Mouse (Mus musculus) hindlimb bud, embryonic 11.5 days (tissue): ENCODE measurements around the gene Pih1d1.

Experiments used
- DNase-seq: peaks from one replicate; pipeline ENCODE4 v3.0.0-alpha.2; 2012; ENCODE audit warnings: low read depth, low spot score; ENCODE audit errors: extremely low spot score

The Pih1d1 gene

GRCm38 (mm10) chr7:45126147-45126843 is 27.8 kb upstream of the Pih1d1 start:
- DNase-seq, result no peak

DNA sequence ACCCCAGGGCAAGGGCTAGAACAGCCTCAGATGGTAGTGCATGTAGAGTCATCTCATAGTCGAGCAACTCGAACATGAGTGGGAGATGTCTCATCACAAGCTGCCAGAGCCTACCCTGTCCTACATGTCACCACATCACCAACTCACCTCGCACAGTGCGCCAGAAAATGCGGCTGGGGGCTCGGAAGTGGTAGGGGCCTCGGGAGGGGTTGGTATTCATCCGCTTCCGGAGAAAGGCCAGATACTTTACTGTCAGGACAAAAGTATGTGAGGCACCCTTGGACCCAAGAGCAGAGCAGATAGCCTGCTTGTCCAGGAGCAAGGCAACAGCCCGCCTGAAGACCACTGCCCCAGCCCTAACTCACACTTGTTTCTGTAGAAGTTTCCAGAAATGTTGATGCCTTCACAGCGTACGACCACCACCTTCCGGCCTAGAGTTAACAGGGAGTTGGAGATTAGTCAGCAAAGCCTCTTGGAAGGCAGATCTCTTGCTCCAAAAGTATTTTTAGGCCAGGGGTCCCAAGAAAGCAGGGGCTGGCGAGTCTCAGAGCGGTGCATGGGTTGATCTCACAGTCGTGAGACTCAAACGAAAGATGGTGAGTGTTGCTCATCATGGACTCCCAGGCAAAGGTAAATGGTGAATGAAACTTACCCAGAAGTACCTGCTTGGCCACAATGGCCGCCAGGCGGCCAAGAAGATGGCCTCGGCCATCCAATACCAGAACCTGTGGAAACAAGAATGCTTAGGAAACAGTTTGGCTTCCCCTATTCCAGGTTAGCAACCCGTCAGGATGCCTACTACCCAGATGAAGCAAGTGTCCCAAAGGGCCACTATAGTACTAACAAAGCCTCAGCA is 27.0 kb upstream of the Pih1d1 start:
- DNase-seq, result no peak

DNA sequence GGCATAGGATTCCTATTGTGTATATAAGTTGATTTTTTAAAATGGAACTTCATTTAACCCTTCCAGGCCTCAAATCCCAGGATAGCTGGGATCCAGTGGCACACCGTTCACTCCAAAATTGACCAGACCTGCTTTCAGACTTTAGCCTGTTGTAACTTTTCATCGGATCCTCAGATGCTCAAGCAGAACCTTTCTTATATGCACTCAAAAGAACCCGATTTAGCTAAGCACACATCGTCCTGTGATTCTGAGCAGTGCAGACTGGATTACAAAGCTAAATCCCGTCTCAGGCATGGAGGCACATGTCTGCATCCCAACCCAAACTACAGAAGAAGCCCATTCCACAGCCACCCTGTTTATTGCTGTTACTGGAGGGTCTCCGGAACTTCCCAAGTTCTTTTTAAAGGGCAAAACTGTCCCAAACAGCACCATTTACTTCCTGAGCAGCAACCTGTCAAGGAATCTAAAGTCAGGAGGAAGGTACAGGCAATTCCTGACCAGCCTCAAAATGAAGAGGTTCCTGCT is 26.3 kb upstream of the Pih1d1 start:
- DNase-seq, result no peak

DNA sequence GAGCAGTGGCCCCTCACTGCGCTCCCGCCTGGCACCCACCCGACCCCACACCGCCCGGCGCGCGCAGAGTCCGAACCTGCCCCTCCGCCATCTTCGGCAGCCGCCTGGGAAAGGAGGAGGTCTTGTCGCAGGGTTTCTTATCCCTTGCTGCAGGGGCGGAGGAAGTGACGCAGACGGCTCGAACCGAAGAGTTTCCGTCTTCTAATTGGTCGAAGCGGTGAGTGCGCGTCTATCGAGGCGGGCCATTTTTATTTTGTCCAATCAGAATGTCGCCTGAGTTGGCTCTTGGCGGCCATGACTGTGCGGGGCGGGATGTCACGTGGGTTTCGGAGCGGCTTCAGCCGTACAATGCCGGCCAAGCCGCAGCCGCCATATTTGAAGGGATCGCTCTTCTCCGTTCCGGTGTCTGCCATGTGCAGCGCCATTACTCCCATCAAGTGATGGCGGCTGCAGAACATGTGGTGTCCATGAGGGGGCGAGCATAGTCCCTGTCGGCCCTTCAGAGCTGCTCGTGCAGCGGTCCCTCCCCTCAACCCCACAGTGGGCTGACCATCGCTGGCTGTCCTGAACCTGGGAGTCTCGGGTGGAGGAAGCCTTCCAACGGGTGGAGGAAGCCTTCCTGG is 25.4 kb upstream of the Pih1d1 start, which contains the start of gene Rpl13a:
TSS of gene Rpl13a (minus strand) at position 138 of the 623 bp plus-strand sequence.
- peak; percentile 98 for DNase-seq

DNA sequence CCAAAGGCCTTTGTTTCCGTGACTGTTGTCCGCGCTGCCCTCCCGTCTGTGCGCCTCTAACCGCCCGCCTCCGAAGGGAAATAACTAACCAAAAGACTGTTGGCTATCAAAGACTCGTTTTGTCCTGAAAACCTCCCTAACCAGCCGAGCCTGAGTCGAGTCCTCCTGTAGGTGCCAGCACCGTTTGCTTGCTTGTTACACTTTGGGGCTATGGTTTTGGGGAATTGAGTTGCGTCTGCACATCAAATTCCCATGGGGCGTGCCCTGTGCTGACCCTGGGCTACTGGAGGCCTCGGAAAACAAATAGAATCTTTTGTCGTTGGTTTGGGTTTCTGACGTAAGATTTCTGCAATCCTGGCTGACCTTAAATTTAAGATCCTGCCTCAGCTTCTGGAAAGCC is 24.8 kb upstream of the Pih1d1 start:
- no peak for DNase-seq

DNA sequence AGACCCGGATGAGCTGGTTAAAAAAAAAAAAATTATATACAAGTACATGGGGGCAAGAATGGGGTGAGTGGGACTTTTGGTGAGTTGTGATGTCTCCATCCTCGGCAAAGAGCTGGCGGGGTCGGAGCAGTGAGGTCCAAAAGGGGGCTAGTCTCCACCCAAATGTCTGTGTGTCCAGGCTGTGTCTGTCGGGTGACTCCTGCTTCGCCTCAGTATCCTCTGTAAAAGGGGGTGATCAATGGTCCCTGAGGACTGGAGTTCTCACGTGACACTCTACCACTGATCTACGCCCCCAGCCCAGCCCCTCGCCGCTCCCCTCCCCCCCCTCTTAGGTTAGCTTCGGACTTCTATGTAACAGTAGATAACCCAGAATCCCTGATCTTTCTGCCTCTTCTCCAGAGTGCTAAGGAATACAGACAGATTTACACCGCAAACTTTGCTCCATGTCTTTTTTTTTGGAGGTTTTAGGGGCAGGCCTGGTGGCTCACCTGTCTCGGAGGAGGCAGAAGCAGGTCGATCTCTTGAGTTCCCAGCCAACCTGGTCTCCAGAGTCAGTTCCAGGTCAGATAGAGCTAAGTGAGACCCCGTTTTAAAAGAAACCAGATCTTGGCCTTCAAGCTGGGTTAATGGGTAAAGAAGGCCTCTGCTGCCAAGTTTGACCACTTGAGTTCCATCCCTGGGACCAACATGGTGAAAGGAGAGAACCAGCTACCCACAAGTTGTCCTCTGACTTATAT is 24.2 kb upstream of the Pih1d1 start:
- no peak for DNase-seq

DNA sequence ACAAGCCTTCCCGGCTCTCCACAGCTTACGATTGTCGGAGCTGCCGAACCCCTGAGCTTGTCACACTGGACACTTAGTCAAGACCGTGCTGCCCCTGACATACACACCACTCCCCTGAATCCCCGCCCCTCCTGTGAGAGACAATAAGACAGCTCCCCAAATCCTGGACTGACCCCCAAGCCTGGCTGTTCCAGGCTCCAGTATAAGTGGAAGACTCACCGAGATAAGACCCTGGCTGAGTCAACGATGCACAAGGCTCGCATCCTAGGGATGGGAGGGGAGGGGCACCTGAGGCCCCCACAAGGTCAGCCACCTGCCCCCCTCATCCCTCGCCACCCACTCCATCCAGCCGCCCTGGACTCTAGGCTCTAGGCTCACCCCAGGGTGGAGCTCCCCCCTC is 22.3 kb upstream of the Pih1d1 start:
- no peak for DNase-seq

GRCm38 (mm10) chr7:45133446-45134159 is 20.5 kb upstream of the Pih1d1 start:
- no peak for DNase-seq

DNA sequence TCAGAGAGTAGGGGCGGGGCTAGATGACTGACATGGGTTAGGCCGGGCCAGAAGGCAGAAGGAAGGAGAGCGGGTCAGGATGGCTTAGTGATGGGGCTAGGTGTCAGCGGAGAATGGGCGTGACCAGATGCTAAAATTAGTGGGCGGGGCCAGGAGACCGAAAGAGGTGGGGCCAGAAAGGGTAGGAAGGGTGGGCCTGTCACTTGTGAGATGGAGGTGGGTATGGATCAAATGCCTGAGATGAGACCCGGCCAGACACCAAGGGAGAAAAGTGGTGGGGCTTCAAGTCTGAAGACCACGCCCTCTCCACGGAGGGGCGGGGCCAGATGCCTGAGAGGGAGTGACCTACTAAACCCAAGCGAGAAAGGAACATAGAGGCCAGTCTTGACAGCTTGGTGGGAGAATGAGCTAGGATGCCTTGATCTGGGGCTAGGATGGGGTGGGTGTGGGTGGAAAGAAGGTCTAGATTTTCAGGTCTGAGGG is 19.5 kb upstream of the Pih1d1 start:
- no peak for DNase-seq

GRCm38 (mm10) chr7:45135370-45135769 is 18.7 kb upstream of the Pih1d1 start:
- no peak for DNase-seq

DNA sequence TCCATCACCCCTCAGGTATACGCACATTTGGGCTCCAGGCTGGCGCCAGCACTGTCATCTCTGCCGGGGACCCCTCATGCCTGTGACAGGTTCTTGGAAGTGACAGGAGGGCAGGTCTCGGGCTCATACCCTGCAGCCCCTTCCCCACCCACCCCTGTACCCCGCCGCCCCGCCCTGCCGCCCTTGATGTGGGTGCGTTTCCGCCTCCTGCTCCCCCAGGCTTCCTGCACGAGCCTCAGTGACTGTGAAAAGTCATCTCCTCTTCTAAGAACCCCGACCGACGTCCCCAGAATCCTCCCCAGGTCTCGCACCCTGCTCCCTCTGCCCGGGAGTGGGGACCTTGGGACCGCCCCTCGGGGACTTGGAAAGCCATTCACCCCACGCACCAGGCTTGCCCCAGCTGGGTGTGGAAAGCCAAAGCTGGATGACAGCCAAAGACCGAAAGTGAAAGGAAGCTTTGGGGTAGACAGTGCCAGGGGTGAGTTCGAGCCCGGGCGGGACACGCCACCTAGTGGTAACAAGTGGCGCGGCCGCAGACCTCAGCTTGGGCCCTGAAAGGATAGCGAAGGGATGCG is 18.0 kb upstream of the Pih1d1 start, which contains the start of the genes Gm45713 and Flt3l:
TSS of gene Gm45713 (minus strand) at position 239 of the 575 bp plus-strand sequence.
TSS of gene Flt3l (minus strand) at position 440 of the 575 bp plus-strand sequence.
- no peak for DNase-seq

DNA sequence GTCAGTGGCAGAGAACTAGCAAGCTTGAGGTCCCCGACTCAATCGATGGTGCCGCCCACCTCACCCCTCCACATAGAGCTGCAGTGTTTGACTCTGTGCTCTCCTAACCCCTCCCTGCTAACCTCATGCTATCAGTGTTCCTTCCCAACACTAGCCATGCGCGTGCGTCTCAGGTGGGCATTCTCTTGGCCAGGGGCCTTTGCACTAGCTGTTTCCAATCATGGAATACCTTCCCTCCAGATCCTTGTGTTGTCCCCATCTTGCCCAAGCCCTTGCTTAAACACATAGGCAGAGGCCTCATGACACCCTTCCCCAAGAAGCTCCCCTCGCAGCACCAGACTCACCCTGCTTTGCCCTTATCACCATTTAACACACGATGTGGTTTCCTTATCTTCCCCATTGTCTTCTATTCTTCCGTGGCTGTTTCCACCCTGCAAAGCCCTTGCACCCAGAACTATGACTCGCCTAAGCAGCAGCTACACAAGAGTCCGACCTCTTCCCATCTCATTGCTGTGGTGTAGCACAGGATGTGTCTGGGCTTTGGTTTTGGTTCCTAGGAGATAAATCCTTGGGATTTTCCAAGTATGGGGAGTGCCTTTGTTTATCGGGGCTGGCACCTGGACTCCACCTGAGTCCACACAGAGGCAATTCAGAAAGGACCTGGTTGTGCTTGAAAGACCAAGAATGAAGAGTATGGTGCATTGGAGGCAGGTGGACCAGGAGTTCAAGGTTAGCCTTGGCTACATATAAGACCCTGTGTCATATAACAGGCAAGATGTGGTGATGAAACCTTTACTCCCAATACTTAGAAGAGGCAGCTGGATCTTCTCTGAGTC is 16.7 kb upstream of the Pih1d1 start:
- no peak for DNase-seq

GRCm38 (mm10) chr7:45138403-45138802 is 15.7 kb upstream of the Pih1d1 start:
- DNase-seq, result no peak

- no peak for DNase-seq
Measured at GRCm38 (mm10) chr7:45139904-45140723, 14.0 kb upstream of the Pih1d1 start.

DNA sequence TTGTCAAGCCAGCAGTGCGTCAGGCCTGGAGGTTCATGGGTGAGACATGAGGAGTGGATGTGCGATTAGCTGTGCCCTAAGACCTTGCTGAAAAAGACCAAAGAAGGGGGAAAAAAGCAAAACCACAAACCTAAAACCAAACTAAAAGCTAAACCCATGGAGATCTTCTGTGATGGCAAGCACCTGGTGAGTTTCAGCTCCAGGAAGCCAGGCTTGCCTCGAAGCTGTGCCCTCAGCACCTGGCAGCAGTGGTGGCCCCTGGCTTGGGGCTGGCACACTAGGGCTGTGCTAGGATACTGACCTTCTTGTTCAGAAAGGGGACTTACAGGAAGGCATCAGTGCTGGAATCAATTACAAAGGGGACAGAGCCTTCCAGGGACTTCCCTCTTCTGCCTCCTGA is 12.8 kb upstream of the Pih1d1 start:
- no peak for DNase-seq

- DNase-seq, result no peak
Measured at GRCm38 (mm10) chr7:45141914-45142313, 12.2 kb upstream of the Pih1d1 start.

DNA sequence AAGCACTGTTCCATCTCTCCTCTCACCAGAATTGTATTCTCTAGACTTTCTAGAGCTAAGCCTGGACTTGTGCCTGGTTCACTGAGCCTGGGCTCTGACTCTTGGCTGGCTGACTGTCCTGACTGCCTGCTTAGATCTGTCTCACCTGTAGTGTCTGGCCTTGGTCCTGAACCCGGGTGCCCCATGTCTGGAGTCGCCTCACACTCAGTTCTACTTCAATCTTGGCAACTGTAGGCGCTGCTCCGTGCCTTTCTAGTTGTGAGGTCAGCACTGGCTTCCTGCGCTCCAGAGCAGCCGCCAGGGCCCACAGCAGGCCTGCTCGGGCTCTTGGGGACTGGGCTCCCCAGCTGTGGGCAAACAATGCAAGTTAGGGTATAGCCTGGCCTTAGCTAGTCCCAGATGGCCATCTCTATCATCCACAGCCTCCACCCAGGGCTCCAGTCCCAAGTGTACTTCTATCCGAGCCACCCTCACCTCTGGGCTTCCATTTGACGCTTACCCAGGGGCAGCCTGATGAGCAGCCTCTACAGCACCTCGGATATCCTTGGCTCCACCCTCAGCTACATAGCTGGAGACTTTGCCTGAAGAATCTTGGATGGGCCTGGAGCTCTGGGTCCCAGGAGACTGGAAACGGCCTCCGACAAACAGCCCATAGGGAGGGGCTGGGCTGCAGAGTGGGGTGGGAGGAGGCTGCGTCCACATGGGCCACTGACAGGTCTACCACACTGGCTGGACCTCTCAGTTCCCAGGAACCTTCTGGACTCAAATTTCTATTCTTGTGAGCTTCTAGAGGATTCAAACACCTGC is 9.5 kb upstream of the Pih1d1 start:
- DNase-seq, result no peak
